Mouse (Mus musculus) testis, adult 2 months (tissue): ENCODE results near the gene Morc3. TPM values are rescaled to one million over a fixed set of nuclear protein-coding genes. Genes with fewer than 3 reads are reported as not detected.

Source experiments
- H3K27ac ChIP-seq: fragments of 200-500 bp; 2 replicates; pipeline ENCODE4 v1.5.1; 2012; ENCODE audit warnings: low read depth, low read length; ENCODE audit not compliant: control insufficient read depth, insufficient read depth
- H3K27me3 ChIP-seq: fragments of 200-500 bp; 2 replicates; pipeline ENCODE4 v1.6.1; 2012; ENCODE audit warnings: mild to moderate bottlenecking, low read length, moderate library complexity; ENCODE audit not compliant: control insufficient read depth, insufficient read depth
- H3K36me3 ChIP-seq: fragments of 200-500 bp; 2 replicates; pipeline ENCODE4 v1.6.1; 2012; ENCODE audit warnings: mild to moderate bottlenecking, low read length; ENCODE audit not compliant: control insufficient read depth, insufficient read depth
- H3K4me1 ChIP-seq: fragments of 200-500 bp; 2 replicates; pipeline ENCODE4 v1.6.1; 2012; ENCODE audit warnings: low read length; ENCODE audit not compliant: control insufficient read depth, insufficient read depth
- H3K4me3 ChIP-seq: fragments of 200-500 bp; 2 replicates; pipeline ENCODE4 v1.5.1; 2012; ENCODE audit warnings: low read depth, mild to moderate bottlenecking, low read length, moderate library complexity, mixed read lengths; ENCODE audit not compliant: control insufficient read depth
- CTCF ChIP-seq: fragments of 200-500 bp; IDR thresholded peaks from 2 replicates; pipeline ENCODE4 v1.5.1; 2012; ENCODE audit warnings: low read depth, mild to moderate bottlenecking, inconsistent platforms, low read length, moderate library complexity; ENCODE audit not compliant: control insufficient read depth, insufficient read depth, insufficient replicate concordance
- POLR2A ChIP-seq: fragments of 200-500 bp; IDR thresholded peaks from 2 replicates; pipeline ENCODE4 v1.6.1; 2012; ENCODE audit warnings: low read depth, mild to moderate bottlenecking, inconsistent platforms, low read length, moderate library complexity; ENCODE audit not compliant: control insufficient read depth
- polyA plus RNA-seq: library from polyadenylated mRNA; depleted of rRNA; stranded (reverse); fragments of >200 nt; gene quantifications from 2 replicates; pipeline ENCODE4 v1.2.3, GENCODE M21; 2012

The Morc3 gene
- polyA plus RNA-seq, 1 experiment: 11.6 TPM

GRCm38 (mm10) chr16:93807167-93807566 lies 24.8 kb upstream of the Morc3 start:
- H3K4me3 ChIP-seq: no peak overlapping the region
- TF ChIP-seq POLR2A (no peak), CTCF (no peak)
- H3K27ac ChIP-seq: no peak overlapping the region
- H3K4me1 ChIP-seq: peaks cover 2% of the 10 kb centered on the region; the same call in 1 of the 2 replicates
- no peaks in the 10 kb centered on the region for H3K27me3 ChIP-seq
- H3K36me3 ChIP-seq: peaks cover 5% of the 10 kb centered on the region

- no peak overlapping the region for H3K27ac ChIP-seq
- no peaks in the 10 kb centered on the region for H3K27me3 ChIP-seq
- H3K36me3 ChIP-seq: peaks cover 5% of the 10 kb centered on the region
- no peak for TF ChIP-seq POLR2A
- TF ChIP-seq CTCF: no peak
- H3K4me1 ChIP-seq: peaks cover 2% of the 10 kb centered on the region; the same call in 1 of the 2 replicates
- H3K4me3 ChIP-seq: no peak overlapping the region
Observed at GRCm38 (mm10) chr16:93807961-93808554, 23.9 kb upstream of the Morc3 start.

GRCm38 (mm10) chr16:93815856-93816736 lies 15.8 kb upstream of the Morc3 start:
- H3K27ac ChIP-seq: peak overlapping the region; percentile 60; the same call in 1 of the 2 replicates
- TF ChIP-seq CTCF: no peak
- no peak for TF ChIP-seq POLR2A
- H3K36me3 ChIP-seq: no peaks in the 10 kb centered on the region
- H3K27me3 ChIP-seq: no peaks in the 10 kb centered on the region
- H3K4me1 ChIP-seq: no peaks in the 10 kb centered on the region
- no peak overlapping the region for H3K4me3 ChIP-seq

GRCm38 (mm10) chr16:93816861-93817260 lies 15.1 kb upstream of the Morc3 start:
- Histone ChIP-seq H3K36me3 (no peaks in the 10 kb centered on the region), H3K27me3 (no peaks in the 10 kb centered on the region), H3K27ac (no peak overlapping the region), H3K4me3 (no peak overlapping the region), H3K4me1 (no peaks in the 10 kb centered on the region)
- TF ChIP-seq CTCF (no peak), POLR2A (no peak)

- no peaks in the 10 kb centered on the region for H3K36me3 ChIP-seq
- no peak overlapping the region for H3K27ac ChIP-seq
- no peak overlapping the region for H3K4me3 ChIP-seq
- H3K27me3 ChIP-seq: no peaks in the 10 kb centered on the region
- H3K4me1 ChIP-seq: no peaks in the 10 kb centered on the region
- TF ChIP-seq CTCF (no peak), POLR2A (no peak)
Observed at GRCm38 (mm10) chr16:93817371-93817770, 14.6 kb upstream of the Morc3 start.

GRCm38 (mm10) chr16:93818691-93819324 lies 13.1 kb upstream of the Morc3 start:
- H3K4me3 ChIP-seq: no peak overlapping the region
- TF ChIP-seq CTCF: no peak
- TF ChIP-seq POLR2A: no peak
- no peaks in the 10 kb centered on the region for H3K27me3 ChIP-seq
- no peak overlapping the region for H3K27ac ChIP-seq
- H3K36me3 ChIP-seq: no peaks in the 10 kb centered on the region
- H3K4me1 ChIP-seq: no peaks in the 10 kb centered on the region

GRCm38 (mm10) chr16:93819325-93819696 lies 12.6 kb upstream of the Morc3 start:
- Histone ChIP-seq H3K4me1 (no peaks in the 10 kb centered on the region), H3K27ac (no peak overlapping the region), H3K27me3 (no peaks in the 10 kb centered on the region), H3K36me3 (no peaks in the 10 kb centered on the region), H3K4me3 (no peak overlapping the region)
- no peak for TF ChIP-seq CTCF
- TF ChIP-seq POLR2A: no peak
